Mouse (Mus musculus) cerebellum, postnatal 4 days (tissue): ENCODE measurements around the gene Tmem95.
"Not testable (repeated sequence)": the region's sequence is repeated elsewhere in the genome, so short reads cannot be mapped to it uniquely, and the experiment has no call there.

Experiments
- DNase-seq, 2 experiments: peaks; one replicate each; pipeline ENCODE4 v3.0.0; 2022; ENCODE audit warnings: low spot score in 2 of 2, mixed read lengths in 1 of 2

Tmem95 gene

DNA sequence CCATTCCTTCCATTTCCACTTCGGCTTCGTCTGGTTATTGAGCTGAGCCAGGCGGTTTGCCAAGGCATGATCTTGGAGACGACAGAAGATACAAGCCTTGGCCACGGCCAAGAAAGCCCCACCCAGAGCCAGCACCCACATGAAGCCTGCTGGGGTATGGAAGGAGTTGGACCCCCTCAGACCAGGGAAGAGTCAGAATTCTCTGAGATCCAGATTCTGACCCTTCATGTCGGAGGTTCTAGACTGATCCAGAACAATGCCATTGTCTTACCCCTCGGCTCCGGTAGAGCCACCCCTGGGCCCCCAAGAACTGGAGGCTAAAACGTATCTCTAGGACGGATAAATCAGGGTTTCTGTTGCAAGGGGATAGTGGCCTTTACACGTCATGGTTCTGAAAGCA lies at the start of gene Tmem95:
Gene Tmem95, minus strand, starts transcription at position 141 of the 400 bp plus-strand sequence.
- no peak for DNase-seq

DNA sequence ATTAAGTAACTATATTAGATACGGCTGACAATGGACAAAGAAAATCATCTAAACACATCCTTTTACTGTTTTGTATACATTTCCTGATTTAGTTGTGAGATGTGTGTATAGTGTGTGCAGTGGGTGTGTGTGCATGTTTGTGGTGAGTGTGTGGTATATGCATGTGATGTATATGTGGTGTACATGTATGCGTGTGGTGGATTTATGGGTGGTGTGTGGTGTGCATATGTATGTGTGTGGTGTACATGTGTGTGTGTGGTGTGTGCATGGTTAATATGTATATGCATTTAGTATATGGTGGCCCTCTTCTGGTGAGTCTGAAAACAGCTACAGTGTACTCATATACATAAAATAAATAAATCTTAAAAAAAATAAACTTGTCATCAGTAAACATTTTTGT lies 49.7 kb upstream of the Tmem95 start:
- DNase-seq = no peak

DNA sequence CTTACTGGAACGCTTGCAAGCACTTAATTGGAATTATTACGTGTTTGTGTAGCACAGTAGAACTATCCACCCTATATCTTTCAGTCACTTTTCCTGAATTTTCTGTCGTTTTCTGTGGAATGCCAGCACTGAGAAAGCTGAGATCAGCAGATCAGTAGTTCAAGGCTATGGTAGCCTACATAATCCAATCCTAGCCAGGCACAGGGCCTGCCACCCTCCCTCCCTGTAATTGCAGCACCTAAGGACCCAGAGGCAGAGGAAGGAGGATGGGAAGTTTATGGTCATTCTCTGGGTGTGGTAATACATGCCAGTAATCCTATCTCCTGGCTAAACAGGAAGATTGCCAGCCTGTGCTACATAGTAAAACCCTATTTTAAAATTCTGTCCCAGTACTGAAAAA lies 45.0 kb upstream of the Tmem95 start:
- DNase-seq = no peak

DNA sequence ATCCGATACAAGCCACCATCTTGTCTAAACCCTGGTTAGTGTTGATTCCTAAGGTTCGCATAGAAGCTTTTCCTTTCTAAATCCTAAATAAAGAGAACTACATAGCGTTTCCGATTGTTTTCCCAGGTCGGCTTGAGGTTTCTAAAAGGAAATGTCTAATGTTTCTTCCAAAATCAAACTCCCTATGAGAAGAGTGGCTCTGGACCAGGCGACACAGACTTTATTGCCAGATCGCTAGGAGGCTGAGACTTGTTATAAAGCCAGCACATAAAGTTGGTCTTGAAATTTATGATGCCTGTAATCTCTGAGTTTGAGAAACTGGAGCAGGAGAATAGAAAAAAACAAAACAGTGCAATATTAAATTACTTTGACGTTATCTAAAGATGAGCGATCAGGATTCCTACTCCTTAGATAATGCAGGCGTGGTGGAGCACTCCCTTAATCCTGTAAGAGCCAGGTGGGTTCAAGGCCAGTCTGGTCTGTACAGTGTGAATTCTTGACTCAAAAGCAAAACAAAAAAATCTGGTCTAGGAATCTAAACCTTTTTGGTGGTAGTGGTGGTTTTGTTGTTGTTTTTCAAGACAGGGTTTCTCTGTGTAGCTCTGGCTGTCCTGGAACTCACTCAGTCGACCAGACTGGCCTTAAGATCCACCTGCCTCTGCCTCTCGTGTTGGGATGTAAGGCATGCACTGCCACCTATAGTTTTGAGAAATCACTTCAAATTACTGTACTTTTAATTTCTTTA lies 44.4 kb upstream of the Tmem95 start:
- no peak for DNase-seq

DNA sequence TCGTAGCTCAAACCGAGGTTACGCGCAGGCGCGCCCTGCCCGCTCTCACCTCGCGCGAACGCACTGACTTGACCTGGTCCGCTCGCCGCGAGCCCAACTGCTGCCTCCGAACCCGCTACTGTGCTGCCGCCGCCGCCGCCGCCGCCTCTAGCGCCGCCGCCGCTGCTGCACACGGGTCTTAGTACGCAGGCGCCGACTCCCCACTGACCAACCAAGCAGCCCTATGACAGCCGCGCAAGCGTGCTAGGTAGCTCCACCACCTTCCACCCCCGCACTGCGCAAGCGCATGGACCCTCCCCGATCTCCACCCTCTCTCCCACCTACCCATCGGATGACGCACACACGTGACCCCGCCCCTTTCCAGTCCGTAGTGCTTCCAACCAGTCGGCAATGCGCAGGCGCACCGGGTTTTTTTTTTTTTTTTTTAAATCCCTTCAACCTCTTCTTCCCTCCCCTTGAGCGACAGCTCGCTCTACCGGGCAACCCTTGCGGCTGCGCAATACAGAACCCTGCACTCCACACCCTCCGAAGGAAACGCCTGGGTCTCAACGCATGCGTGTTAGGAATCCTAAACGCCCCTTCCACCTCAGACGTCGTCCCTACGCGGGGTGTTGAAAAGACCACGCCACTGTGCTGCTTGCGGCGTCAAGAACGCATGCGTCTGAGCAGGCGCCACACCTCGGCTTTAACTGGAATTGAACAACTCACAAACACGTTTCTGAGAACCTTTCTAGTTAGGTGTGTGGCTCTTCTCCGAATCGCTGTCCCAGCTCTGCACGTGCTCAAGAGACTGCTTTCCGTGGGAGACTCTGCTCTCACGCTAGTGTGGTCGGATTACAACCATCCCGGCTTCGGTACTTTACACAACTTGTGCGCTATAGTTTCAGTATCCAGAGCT lies 43.5 kb upstream of the Tmem95 start, which contains the start of gene Eif5a:
Gene Eif5a, minus strand, starts transcription at position 845 of the 898 bp plus-strand sequence.
- DNase-seq = peak; percentile 100

DNA sequence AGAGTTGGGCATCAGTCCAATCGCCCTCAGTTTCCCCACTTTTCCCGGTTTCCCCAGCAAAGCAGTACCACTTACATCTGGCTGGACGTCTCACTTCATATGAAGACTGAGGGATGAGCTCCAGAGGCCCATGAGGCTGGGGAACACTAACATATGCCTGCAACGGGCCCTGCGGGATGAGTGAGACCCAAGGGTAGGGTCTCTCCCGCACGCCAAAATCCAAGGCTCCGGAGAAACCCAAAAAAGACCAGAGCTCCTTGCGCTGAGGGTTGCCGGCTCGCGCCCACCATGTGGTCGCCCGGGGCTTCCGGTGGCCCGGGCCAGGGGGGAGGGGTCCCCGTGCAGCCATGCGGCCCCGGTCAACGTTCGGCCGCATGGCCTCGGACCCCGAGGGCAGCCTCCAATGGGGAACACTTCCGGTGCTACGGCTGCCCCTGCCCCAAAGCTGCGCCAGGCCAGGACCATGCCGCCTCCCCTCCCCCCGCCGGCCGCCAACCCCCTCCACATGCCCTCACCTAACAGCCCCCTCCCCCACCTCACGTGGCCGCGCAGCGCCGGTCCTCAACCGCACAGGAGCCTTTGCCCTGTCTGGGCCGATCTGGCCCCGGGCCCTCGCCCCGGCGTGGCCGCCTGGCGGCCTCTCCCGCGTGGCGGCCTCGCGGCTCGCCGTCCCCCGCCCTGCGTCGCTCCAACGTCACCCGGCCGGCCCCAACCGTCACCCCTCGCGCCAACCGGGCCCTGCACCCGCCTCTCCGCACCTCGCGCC lies 42.6 kb upstream of the Tmem95 start:
- peak in 1 of 2 experiments; percentile 61 for DNase-seq

DNA sequence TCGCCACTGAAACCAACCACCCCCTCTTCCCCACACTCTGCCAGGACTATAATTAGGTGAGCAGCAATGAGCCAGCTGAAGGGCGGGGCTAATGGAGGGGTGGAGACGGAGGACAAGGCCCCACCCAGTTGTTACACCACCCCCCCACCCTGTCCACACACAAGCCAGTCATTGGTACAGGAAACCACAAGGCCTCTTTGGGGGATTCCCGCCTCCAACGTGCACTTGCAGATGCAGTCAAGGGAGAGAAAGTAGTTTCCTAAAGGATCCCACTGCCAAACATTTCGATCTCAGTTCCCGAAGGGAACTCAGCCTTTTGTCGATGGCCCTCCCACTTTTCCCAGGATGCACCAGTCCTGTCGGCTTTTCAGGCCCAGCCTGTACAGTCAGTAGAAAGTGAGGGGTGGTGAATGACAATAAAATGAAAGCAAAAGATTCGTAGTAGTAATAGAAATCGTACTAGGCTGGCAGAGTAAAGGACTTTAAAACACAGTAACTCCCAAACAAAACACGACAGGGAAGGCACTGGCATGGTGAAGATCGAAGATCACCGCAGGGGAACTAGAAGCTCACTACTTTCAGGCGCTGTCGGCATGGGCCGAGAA lies 41.9 kb upstream of the Tmem95 start:
- DNase-seq = peak in 1 of 2 experiments; percentile 36

DNA sequence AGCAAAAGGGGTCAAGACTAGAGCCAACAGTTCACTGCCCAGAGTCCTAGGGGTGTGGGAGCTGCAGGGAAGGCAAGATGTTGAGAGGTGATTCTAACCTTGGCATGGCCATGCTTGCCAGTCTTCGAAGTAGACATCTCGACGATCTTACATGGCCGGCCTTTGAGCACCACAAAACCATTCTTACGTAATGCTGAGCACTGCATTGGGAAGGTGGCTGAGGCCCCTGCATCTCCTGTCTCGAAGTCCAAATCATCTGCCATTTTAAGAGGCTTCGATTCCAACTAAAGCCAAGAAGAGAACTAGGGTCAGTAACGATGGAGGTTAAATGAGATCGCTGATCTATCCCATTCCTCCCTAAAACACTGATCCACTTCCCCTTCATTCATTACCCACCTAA lies 41.2 kb upstream of the Tmem95 start:
- no peak for DNase-seq

DNA sequence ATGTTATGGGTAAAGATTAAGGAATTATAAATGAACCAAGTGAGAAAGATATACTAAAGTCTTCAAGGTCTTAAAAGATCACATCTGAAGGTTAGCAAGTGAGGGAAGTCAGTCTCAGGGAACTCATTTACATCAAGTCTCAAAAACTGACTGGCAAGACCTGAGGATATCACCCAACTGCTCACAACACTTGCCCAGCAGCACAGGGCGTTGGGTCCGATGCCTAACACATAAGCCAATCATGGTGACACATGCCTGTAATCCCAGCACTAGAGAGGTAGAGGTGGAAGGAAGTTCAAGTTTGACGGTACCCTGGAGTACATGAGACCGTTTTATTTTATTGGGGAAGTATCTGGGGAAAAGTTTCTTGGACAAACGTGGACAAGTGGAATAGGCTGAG lies 40.3 kb upstream of the Tmem95 start:
- no peak for DNase-seq

DNA sequence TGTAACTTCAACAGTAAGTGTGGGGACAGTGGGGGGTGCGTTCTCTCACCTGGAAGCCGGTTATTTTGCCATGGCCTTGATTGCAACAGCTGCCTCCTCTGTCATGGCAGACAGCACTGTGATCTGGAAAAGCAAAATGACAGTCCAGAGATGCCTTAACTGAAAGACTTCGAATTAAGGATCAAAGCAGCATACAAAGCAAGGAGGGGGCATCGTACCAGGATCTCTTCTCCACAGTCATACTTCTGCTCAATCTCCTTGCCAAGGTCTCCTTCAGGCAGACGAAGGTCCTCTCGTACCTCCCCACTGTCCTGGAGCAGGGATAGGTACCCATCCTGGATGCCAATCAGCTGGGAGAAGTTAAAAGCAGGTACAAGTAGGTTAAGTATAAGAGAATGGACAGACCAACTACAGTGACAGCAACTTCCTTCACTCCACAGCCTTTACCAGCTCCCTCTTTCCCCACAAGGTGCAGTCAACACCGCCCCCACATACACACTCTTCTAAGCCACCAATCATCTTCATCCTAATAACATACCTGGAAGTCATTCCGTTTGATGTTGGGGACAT lies 39.6 kb upstream of the Tmem95 start:
- no peak for DNase-seq

DNA sequence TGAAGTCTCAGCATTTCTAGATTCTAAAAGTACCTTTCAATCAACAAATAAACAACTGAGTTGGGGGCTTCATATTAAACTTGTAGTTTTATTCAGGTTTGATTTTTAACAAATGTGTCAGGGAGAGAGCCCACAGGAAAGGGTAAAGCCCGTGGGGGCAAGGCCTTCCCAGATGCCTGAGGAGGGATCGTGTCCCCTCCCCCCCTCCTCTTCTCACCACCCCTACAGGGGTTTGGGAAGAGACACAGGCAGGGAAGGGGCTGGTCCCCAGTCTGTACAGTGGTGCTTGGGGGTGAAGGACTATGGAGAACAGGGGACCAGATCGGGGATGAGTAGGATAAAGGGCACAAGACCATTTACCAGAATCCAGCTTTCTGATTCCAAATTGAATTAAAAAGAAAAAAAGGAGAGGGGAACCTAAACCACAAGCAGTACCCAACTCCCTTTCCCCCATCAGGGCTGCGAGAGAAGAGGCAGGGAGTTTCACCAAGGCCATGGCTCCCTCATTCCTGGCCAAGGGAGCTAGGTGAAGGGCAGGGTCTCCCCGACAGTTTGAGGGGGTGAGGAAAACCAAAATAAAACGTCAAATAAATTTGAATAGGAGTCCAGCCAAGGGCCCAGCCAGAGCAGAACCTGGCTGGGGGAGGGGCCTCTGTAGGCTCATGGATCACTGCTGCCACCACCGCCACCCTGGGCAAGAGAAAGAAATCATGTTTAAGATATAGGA lies 39.0 kb upstream of the Tmem95 start:
- not testable (repeated sequence) for DNase-seq

DNA sequence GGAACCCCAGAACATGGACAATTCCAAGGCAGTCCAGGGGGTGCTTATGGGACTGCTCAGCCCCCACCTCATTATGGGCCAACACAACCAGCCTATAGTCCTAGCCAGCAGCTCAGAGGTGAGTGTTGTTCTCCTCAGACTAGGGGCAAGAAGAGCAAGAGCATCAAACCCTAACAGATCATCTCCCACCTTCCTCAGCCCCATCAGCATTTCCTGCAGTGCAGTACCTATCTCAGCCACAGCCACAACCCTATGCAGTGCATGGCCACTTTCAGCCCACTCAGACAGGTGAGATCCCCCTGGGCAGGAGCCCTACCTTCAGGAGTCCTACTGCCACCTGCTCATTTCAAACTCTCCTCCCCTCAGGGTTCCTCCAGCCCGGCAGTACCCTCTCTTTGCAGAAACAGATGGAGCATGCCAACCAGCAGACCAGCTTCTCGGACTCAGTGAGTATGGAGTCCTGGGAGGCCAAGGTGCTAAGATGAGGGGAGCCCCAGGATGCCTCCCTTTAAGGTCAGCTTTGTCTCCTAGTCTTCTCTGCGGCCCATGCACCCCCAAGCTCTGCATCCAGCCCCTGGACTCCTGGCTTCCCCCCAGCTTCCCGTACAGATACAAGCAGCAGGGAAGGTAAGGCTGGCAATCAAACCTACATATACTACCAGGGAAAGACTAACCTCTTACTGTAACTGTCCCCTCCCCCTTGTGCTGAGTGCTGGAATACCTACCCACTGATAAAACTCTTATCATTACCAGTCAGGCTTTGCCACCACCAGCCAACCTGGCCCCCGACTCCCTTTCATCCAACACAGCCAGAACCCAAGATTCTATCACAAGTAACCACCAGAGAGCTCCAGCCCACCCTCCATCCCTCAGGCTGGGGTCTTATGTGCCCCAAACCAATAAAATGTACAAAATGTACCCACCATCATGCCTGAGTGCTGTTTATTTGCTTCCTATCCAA lies 38.1 kb upstream of the Tmem95 start:
- DNase-seq = no peak

DNA sequence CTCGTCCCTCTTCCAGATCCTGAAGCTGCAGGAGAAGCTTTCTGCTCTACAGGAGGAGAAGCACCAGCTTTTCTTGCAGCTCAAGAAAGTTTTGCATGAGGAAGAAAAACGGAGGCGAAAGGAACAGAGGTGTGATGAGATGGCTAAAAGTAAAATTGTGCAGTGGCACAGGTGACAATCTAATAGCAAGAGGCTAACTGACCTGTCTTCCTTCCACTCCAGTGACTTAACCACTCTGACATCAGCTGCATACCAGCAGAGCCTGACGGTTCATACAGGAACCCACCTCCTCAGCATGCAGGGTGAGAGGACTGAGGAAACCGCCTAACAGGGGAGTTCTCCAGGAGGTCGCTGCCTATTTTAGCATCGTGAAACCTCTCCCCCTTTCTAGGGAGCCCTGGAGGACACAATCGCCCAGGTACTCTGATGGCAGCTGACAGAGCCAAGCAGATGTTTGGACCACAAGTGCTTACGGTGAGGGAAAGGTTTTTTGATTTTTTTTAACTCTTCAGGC lies 37.2 kb upstream of the Tmem95 start:
- DNase-seq = no peak

DNA sequence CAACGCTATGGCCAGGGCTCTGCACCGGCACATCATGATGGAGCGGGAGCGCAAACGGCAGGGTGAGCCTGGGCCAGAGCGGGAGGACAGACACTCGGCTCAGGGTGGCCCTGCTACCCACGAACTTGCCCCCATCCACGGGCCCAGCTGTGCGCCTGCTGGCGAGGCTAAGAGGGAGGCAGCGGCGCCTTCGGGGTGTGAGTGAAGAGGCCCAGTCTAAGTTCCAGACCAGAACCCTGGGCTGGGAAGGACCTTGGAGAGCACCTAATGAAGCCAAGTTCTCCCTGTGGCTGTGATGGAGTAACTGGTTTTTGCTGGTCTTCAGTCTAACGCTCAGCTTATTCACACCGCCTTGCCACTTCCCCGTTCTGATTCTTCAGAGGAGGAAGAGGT lies 36.5 kb upstream of the Tmem95 start:
- DNase-seq = no peak

DNA sequence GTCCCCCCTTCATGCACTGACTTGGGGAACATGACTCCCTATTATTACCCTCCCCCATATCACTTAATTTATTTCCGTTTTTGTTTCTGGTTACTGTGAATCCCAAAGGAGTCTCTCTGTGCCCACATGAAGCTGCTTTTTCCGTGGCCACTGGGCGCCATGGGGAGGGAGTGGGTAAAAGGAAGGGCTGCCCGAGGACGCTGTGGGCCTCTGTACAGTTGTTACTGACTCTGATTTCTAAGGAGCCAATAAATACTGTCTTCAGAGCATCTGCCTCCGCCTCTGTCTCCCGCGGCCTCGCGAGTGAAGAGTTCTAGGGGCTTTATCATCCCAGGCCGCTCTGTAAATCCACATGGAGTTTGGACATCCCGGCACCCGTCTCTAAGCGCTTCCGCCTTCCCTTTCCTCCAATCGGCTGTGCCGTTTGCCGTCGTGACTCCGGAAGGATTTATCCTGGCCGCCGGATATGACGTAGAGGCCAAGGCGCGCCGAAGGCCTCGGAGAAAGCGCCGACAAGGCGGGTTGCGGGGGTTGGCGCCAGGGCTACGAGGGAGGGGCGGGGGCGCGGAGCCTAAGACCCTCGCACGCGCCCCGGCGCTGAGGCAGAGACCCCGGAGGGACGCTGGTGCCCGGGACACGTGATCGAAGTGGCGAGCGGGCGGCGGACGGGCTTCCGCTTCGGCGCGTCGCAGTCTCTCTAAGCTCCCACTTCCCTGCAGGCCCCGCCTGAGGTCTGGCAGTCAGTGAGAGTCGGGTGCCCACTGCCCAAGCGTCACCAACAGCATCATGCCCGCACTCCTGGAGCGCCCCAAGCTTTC lies 35.9 kb upstream of the Tmem95 start, which contains the start of gene Gps2:
Gene Gps2, plus strand, starts transcription at position 335 of the 818 bp plus-strand sequence.
- peak; percentile 80 to 92 for DNase-seq

DNA sequence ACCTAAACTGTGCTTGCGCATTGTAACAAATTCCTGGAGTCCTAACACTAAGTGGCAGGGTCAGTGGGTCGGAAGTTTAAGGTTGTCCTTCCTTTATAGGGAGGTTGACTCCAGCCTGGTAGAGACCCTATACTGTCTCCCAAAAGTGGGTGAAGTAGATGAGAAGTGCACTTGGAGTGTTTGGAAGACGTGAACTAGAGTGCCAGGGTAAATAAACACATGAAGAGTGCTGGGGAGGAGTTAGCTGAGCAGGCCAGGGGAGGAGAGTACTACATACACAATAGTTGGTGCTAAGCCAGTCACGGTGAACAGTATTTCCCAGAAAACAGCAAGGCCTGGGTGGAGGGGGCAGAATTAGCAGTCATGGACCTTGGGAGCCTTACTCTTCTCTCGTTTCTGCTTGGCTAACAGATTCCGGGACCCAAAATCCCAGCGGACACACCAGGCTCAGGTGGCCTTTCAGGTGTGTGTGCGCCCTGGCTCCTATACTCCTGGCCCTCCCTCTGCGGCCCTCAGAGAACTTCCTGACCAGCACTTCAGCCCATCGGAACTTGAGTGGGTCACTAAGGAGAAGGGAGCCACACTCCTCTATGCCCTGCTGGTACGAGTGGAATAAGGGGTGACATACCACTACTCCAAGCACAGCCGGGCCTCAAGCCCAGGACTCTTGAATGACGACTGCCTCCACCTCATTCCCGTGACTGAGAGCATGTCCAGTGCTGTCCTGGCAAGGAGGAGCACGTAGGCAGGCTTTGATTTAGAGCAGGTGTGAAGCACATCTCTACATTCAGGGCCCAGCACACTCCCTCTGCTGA lies 35.1 kb upstream of the Tmem95 start:
- DNase-seq = no peak

DNA sequence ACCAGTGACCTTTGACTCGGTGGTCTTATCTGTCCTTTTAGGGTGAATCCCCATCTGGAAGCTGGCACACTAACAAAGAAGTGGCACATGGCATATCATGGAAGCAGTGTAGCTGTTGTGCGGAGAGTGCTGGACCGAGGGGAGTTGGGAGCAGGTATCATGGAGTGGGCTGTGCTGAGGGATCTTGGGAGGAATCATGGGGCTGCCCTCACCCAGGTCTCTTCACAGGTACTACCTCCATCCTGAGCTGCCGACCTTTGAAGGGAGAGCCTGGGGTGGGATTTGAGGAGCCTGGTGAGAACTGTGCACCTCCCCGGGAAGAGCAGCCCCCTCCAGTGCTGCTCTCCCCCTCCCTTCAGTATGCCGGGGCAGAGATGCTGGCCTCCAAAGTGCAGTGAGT lies 33.9 kb upstream of the Tmem95 start:
- no peak for DNase-seq
